Mouse (Mus musculus): ENCODE measurements around the gene Tmco3. TPM values are rescaled to one million over a fixed set of nuclear protein-coding genes. Genes with fewer than 3 reads are reported as not detected.

The Tmco3 gene
- polyA plus RNA-seq, 1 experiment from 2014 or later: 50.6 TPM

DNA sequence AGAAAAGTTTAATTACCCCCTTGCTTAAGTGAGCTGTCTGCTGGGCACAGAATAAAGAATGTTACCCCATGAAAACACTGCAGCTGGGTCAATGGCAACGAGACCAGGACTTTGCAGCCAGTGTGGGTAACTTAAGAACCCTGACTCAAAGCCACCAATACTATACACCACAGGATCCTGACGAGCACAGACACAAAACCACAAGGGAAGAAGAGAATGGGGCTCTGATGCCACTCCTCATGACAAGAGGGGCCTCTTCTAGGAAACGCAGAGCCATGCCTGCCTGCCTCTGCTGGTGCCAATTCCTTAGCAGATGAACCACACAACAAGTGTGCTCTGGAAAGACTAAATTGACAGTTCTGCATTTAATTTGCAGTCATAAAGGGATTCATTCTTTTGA, 24.6 kb upstream of the Tmco3 start:
- no peak for ATAC-seq
- H3K36me3 ChIP-seq (ENCODE audit: control insufficient read depth, insufficient read depth, low read length): peaks cover 18% of the 10 kb centered on the region

DNA sequence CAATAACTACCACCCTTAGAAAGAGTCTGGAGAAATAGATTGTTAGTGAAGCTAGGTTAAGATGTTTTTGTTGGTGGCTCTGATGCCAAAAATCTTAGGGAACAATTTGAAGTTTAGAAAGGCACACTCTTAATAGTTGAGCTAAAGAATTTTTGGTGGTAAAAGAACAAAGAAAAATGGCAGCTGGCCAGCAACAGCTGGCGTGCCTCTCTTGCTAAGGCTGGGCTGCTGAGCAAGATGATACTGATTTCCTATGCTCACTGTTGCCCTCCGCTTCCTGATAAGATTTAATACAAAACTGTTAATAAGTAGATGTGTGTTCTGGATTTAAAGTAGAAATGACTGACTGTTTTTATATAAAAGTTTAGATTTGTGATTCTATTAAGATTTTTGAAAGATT, 20.4 kb upstream of the Tmco3 start:
- H3K27me3 ChIP-seq (replicated peaks; ENCODE audit: control insufficient read depth, insufficient read depth, low read length): no peaks in the 10 kb centered on the region
- 78% methylated on average over 2 of the region's 2 CpGs for WGBS
- no peaks in the 10 kb centered on the region for H3K9me3 ChIP-seq (ENCODE audit: control insufficient read depth, low read length)
- no peak overlapping the region for H3K9ac ChIP-seq (ENCODE audit: low read depth, low read length)
- H3K4me2 ChIP-seq (ENCODE audit: low read length): no peak overlapping the region
- no peak overlapping the region for H3K4me3 ChIP-seq (ENCODE audit: low read length)
- no peak for ATAC-seq
- H3K36me3 ChIP-seq (ENCODE audit: control insufficient read depth, insufficient read depth, low read length): peaks cover 18% of the 10 kb centered on the region
- no peaks in the 10 kb centered on the region for H3K4me1 ChIP-seq (ENCODE audit: control insufficient read depth, insufficient read depth, low read depth, low read length)
- H3K27ac ChIP-seq (ENCODE audit: low read depth, low read length): no peak overlapping the region

More for the DNA sequence above, 24.6 kb upstream of the Tmco3 start:
- H3K4me2 ChIP-seq (ENCODE audit: low read length): no peak overlapping the region
- no peaks in the 10 kb centered on the region for H3K9me3 ChIP-seq (ENCODE audit: control insufficient read depth, low read length)
- no peaks in the 10 kb centered on the region for H3K27me3 ChIP-seq (replicated peaks; ENCODE audit: control insufficient read depth, insufficient read depth, low read length)
- 62% methylated on average over 3 of the region's 3 CpGs for WGBS
- H3K4me1 ChIP-seq (ENCODE audit: control insufficient read depth, insufficient read depth, low read depth, low read length): no peaks in the 10 kb centered on the region
- no peak overlapping the region for H3K4me3 ChIP-seq (ENCODE audit: low read length)
- no peak overlapping the region for H3K27ac ChIP-seq (ENCODE audit: low read depth, low read length)
- H3K9ac ChIP-seq (ENCODE audit: low read depth, low read length): no peak overlapping the region

DNA sequence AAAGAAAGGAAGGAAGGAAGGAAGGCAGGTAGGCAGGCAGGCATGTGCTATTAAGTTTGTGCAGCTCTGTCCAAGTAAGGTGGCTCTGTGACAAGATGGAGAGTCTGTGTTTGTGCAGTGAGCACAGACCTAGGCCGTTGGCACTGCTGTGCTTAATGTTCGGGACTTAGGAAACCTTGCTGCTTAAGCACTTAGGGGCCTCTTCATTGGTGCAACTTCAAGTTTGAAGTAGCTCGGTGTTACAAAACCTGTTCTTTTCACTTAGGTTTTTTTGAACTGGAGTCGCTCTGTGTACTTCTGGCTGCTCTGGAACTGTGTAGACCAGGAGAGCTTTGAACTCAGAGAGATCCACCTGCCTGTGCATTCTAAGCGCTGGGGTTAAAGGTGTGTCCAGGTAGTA, 15.2 kb upstream of the Tmco3 start:
- WGBS: 92% methylated on average over 5 of the region's 5 CpGs
- Histone ChIP-seq H3K36me3 (ENCODE audit: control insufficient read depth, insufficient read depth, low read length) (peaks cover 22% of the 10 kb centered on the region), H3K4me3 (ENCODE audit: low read length) (no peak overlapping the region), H3K4me1 (ENCODE audit: control insufficient read depth, insufficient read depth, low read depth, low read length) (no peaks in the 10 kb centered on the region), H3K27ac (ENCODE audit: low read depth, low read length) (no peak overlapping the region), H3K27me3 (replicated peaks; ENCODE audit: control insufficient read depth, insufficient read depth, low read length) (no peaks in the 10 kb centered on the region), H3K9ac (ENCODE audit: low read depth, low read length) (no peak overlapping the region), H3K9me3 (ENCODE audit: control insufficient read depth, low read length) (no peaks in the 10 kb centered on the region), H3K4me2 (ENCODE audit: low read length) (no peak overlapping the region)
- ATAC-seq: no peak

DNA sequence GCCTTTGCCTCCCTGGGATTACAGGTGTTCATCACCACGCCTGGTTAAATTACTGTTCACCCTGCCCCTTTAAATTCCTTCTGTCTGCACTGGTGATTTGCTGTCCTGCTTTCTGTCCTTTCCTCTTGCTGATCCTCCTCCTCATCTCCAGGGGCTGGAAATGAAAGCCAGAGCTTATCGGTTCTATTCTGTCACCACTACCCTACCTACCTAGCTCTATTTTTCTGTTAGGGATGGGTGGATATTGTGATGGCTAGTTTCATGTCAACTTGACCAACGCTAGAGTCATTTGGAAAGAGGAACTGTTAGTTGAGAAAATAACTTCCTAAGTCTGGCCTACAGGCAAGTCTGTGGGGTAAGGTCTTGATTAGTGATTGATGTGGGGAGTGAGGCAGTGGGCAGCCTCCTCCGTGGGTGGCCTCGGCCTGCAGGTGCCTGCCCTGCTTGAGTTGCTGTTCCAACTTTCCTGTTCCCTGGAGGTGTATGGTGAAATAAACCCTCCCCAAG, 11.0 kb upstream of the Tmco3 start:
- Histone ChIP-seq H3K4me3 (ENCODE audit: low read length) (no peak overlapping the region), H3K27me3 (replicated peaks; ENCODE audit: control insufficient read depth, insufficient read depth, low read length) (no peaks in the 10 kb centered on the region), H3K9me3 (ENCODE audit: control insufficient read depth, low read length) (no peaks in the 10 kb centered on the region), H3K27ac (ENCODE audit: low read depth, low read length) (no peak overlapping the region), H3K4me2 (ENCODE audit: low read length) (no peak overlapping the region), H3K4me1 (ENCODE audit: control insufficient read depth, insufficient read depth, low read depth, low read length) (no peaks in the 10 kb centered on the region), H3K9ac (ENCODE audit: low read depth, low read length) (no peak overlapping the region), H3K36me3 (ENCODE audit: control insufficient read depth, insufficient read depth, low read length) (peaks cover 10% of the 10 kb centered on the region; the same call in 1 of the 2 replicates)
- 88% methylated on average over 5 of the region's 5 CpGs for WGBS
- ATAC-seq: no peak

DNA sequence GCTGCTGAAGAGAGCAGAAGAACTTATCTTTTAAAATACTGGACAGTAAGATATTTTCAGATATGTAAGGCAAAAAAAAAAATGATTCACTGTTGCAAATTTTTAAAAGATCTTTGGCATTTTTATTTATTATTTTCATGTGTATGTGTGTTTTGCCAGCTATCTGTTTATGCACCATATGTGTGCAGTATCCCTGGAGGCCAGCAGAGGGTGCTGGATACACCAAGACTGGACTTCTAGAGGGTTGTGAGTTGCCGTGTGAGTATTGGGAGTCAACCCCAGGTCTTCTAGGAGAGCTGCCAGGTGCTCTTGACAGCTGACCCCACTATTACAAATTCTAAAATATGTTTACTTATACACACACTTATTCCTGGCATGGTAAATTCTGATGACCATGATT, 4.8 kb upstream of the Tmco3 start:
- no peaks in the 10 kb centered on the region for H3K9me3 ChIP-seq (ENCODE audit: control insufficient read depth, low read length)
- no peak for ATAC-seq
- no peak overlapping the region for H3K4me2 ChIP-seq (ENCODE audit: low read length)
- H3K27ac ChIP-seq (ENCODE audit: low read depth, low read length): no peak overlapping the region
- no peak overlapping the region for H3K4me3 ChIP-seq (ENCODE audit: low read length)
- peaks cover 2% of the 10 kb centered on the region; the same call in 1 of the 2 replicates for H3K36me3 ChIP-seq (ENCODE audit: control insufficient read depth, insufficient read depth, low read length)
- WGBS: 71% methylated on average over 1 of the region's 1 CpGs
- H3K27me3 ChIP-seq (replicated peaks; ENCODE audit: control insufficient read depth, insufficient read depth, low read length): no peaks in the 10 kb centered on the region
- no peak overlapping the region for H3K9ac ChIP-seq (ENCODE audit: low read depth, low read length)
- peaks cover 9% of the 10 kb centered on the region for H3K4me1 ChIP-seq (ENCODE audit: control insufficient read depth, insufficient read depth, low read depth, low read length)

DNA sequence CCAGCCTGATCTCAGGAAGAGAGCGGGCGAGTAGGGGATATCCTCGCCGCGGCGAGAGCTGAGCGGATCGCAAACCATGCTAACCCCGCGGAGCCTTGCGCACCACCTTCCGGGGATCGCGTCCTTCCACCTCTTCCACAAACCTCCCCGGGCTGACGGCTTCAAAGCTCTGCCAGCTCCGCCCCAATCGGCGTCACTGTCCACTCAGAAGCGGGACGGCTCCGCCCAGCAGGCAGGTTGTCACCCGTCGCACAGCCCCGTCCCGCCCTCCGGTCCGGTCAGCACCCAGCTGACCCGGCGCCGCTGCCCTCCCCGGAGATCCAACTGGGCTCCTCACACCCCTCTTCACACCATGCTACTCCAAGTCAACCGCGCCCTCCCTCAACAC, 692 bp upstream of the Tmco3 start:
- no peaks in the 10 kb centered on the region for H3K9me3 ChIP-seq (ENCODE audit: control insufficient read depth, low read length)
- peaks cover 18% of the 10 kb centered on the region for H3K4me1 ChIP-seq (ENCODE audit: control insufficient read depth, insufficient read depth, low read depth, low read length)
- H3K9ac ChIP-seq (ENCODE audit: low read depth, low read length): peak overlapping the region; percentile 89
- no peaks in the 10 kb centered on the region for H3K27me3 ChIP-seq (replicated peaks; ENCODE audit: control insufficient read depth, insufficient read depth, low read length)
- no peaks in the 10 kb centered on the region for H3K36me3 ChIP-seq (ENCODE audit: control insufficient read depth, insufficient read depth, low read length)
- H3K4me3 ChIP-seq (ENCODE audit: low read length): peak overlapping the region; percentile 81
- ATAC-seq: peak; percentile 81
- peak overlapping the region; percentile 90 for H3K4me2 ChIP-seq (ENCODE audit: low read length)
- under 1% methylated on average over 33 of the region's 34 CpGs for WGBS
- H3K27ac ChIP-seq (ENCODE audit: low read depth, low read length): peak overlapping the region; percentile 93

DNA sequence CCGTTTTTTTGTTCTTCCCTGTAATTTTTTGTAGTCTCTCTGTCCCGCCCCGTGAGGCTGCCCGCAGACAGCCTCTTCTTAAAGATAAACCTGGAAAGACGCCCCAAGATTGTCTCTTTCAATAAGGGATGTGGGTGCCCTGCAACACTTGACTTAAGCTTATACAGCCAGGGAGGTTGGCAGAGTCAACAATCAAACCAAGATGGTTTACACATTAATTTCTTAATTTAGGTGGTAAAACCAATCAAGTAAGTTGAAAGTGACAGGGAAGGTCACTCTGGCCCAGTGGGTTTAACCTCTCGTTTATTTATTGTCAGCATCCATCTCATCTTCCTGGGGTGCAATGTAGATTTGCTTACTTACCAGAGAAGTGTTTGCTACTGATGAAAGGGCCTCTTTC, 656 bp downstream of the Tmco3 start:
- H3K4me1 ChIP-seq (ENCODE audit: control insufficient read depth, insufficient read depth, low read depth, low read length): peaks cover 18% of the 10 kb centered on the region
- peaks cover 7% of the 10 kb centered on the region; the same call in 1 of the 2 replicates for H3K36me3 ChIP-seq (ENCODE audit: control insufficient read depth, insufficient read depth, low read length)
- peak overlapping the region; percentile 81 for H3K4me3 ChIP-seq (ENCODE audit: low read length)
- no peak for ATAC-seq
- H3K9me3 ChIP-seq (ENCODE audit: control insufficient read depth, low read length): no peaks in the 10 kb centered on the region
- H3K27ac ChIP-seq (ENCODE audit: low read depth, low read length): peak overlapping the region; percentile 93; the same call in 1 of the 2 replicates
- H3K4me2 ChIP-seq (ENCODE audit: low read length): peak overlapping the region; percentile 90
- H3K9ac ChIP-seq (ENCODE audit: low read depth, low read length): peak overlapping the region; percentile 89
- WGBS: 4% methylated on average over 6 of the region's 6 CpGs
- H3K27me3 ChIP-seq (replicated peaks; ENCODE audit: control insufficient read depth, insufficient read depth, low read length): no peaks in the 10 kb centered on the region

DNA sequence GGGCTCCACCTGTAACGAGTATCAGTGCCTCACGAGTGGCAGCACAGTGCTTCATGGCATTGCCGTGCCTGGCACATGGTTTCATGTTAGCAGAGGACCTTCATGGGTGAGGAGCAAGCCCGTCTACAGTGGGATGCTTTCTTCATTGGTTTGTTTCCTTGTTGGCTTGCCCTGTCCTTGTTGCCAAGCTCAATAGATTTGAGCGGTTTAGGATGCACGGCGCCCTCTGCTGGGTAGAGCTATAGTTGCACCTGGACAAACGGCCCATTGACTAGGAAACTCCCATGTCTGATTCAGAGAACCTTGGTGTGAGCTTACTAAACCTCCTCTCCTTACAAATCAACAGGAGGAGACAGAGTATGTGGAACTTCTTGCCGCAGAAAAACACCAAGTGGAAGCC, 4.4 kb downstream of the Tmco3 start:
- H3K4me1 ChIP-seq (ENCODE audit: control insufficient read depth, insufficient read depth, low read depth, low read length): peaks cover 9% of the 10 kb centered on the region
- no peak overlapping the region for H3K4me3 ChIP-seq (ENCODE audit: low read length)
- H3K4me2 ChIP-seq (ENCODE audit: low read length): no peak overlapping the region
- peaks cover 36% of the 10 kb centered on the region for H3K36me3 ChIP-seq (ENCODE audit: control insufficient read depth, insufficient read depth, low read length)
- 26% methylated on average over 9 of the region's 9 CpGs for WGBS
- no peak overlapping the region for H3K27ac ChIP-seq (ENCODE audit: low read depth, low read length)
- ATAC-seq: no peak
- no peak overlapping the region for H3K9ac ChIP-seq (ENCODE audit: low read depth, low read length)
- H3K9me3 ChIP-seq (ENCODE audit: control insufficient read depth, low read length): no peaks in the 10 kb centered on the region
- H3K27me3 ChIP-seq (replicated peaks; ENCODE audit: control insufficient read depth, insufficient read depth, low read length): no peaks in the 10 kb centered on the region

DNA sequence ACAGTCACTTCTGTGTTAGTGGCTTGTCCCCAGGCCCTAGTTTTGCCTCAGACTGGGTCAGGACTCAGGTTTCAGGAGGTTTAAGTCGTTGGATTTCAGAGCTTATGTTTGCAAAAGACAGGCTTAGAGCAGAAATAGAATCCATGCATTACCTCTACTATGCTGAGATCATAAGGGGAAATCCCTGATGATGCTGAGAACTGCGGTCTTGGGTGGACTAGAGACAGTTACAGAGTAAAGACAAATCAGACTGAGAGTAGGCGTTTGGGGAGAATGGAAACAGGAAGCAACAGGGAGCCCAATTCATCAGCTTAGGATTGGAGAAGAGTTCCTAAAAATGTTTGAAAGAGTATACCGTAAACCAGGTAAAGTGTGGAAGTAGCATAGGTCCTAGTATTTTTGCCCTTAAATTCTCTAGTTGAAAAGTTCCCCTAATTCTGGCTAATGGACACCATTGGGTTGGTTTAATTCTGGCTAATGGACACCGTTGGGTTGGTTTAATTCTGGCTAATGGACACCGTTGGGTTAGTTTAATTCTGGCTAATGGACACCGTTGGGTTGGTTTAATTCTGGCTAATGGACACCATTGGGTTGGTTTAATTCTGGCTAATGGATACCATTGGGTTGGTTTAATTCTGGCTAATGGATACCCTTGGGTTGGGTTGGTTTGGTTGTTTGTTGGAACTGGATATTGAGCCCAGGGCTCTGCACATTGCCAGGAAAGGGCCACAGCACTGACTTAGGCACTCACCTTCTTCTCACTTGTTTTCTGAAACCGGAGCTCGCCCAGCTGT, 5.9 kb downstream of the Tmco3 start:
- whole genome bisulfite sequencing: 93% methylated on average over 9 of the region's 9 CpGs
- no peak for ATAC-seq
- H3K4me3 ChIP-seq (ENCODE audit: low read length): no peak overlapping the region
- no peak overlapping the region for H3K4me2 ChIP-seq (ENCODE audit: low read length)
- no peak overlapping the region for H3K27ac ChIP-seq (ENCODE audit: low read depth, low read length)
- no peaks in the 10 kb centered on the region for H3K27me3 ChIP-seq (replicated peaks; ENCODE audit: control insufficient read depth, insufficient read depth, low read length)
- H3K9ac ChIP-seq (ENCODE audit: low read depth, low read length): no peak overlapping the region
- no peaks in the 10 kb centered on the region for H3K9me3 ChIP-seq (ENCODE audit: control insufficient read depth, low read length)
- peaks cover 5% of the 10 kb centered on the region for H3K4me1 ChIP-seq (ENCODE audit: control insufficient read depth, insufficient read depth, low read depth, low read length)
- peaks cover 37% of the 10 kb centered on the region for H3K36me3 ChIP-seq (ENCODE audit: control insufficient read depth, insufficient read depth, low read length)
